Mouse (Mus musculus) layer of hippocampus, postnatal 25 days (tissue): ENCODE measurements around the gene Plxna4. TPM values are rescaled to one million over a fixed set of nuclear protein-coding genes. Genes with fewer than 3 reads are reported as not detected.

Experiments used
- DNase-seq, 2 experiments: peaks; one replicate each; pipeline ENCODE4 v3.0.0; 2022; ENCODE audit warnings: mixed read lengths in 2 of 2, low spot score in 1 of 2; ENCODE audit errors: extremely low spot score in 1 of 2
- total RNA-seq, 2 experiments: library from RNA; stranded (reverse); gene quantifications; 2 replicates each; pipeline ENCODE4 v1.2.3; 2021

Gene Plxna4
- total RNA-seq, 2 experiments from 2014 or later, result 114 to 132 TPM

- DNase-seq, result no peak
These were observed 230.5 kb downstream of the Plxna4 start for GRCm38 (mm10) chr6:32357497-32357896.

- no peak for DNase-seq
These were observed 232.4 kb downstream of the Plxna4 start for GRCm38 (mm10) chr6:32355559-32355958.

- DNase-seq, result no peak
These were observed 239.0 kb downstream of the Plxna4 start for GRCm38 (mm10) chr6:32348996-32349395.

GRCm38 (mm10) chr6:32348126-32348525 is 239.9 kb downstream of the Plxna4 start:
- no peak for DNase-seq

GRCm38 (mm10) chr6:32346015-32346414 is 242.0 kb downstream of the Plxna4 start:
- DNase-seq, result no peak

GRCm38 (mm10) chr6:32342727-32343126 is 245.3 kb downstream of the Plxna4 start:
- no peak for DNase-seq

- no peak for DNase-seq
These were observed 245.7 kb downstream of the Plxna4 start for GRCm38 (mm10) chr6:32342272-32342671.

- no peak for DNase-seq
These were observed 249.5 kb downstream of the Plxna4 start for GRCm38 (mm10) chr6:32338416-32338943.

GRCm38 (mm10) chr6:32331281-32331680 is 256.7 kb downstream of the Plxna4 start:
- no peak for DNase-seq

- DNase-seq, result no peak
These were observed 257.8 kb downstream of the Plxna4 start for GRCm38 (mm10) chr6:32330034-32330795.

- peak; percentile 66 to 72 for DNase-seq
These were observed 260.0 kb downstream of the Plxna4 start for GRCm38 (mm10) chr6:32328028-32328427.

GRCm38 (mm10) chr6:32327173-32327572 is 260.8 kb downstream of the Plxna4 start:
- no peak for DNase-seq

GRCm38 (mm10) chr6:32326406-32326805 is 261.6 kb downstream of the Plxna4 start:
- no peak for DNase-seq

- no peak for DNase-seq
These were observed 262.1 kb downstream of the Plxna4 start for GRCm38 (mm10) chr6:32325851-32326250.

- DNase-seq, result no peak
These were observed 266.8 kb downstream of the Plxna4 start for GRCm38 (mm10) chr6:32321187-32321586.

GRCm38 (mm10) chr6:32320254-32320653 is 267.7 kb downstream of the Plxna4 start:
- DNase-seq, result peak in 1 of 2 experiments; percentile 40

- no peak for DNase-seq
These were observed 270.5 kb downstream of the Plxna4 start for GRCm38 (mm10) chr6:32317470-32317869.

- no peak for DNase-seq
These were observed 273.0 kb downstream of the Plxna4 start for GRCm38 (mm10) chr6:32315011-32315450.

GRCm38 (mm10) chr6:32309147-32309546 is 278.8 kb downstream of the Plxna4 start:
- no peak for DNase-seq

GRCm38 (mm10) chr6:32300611-32301010 is 287.4 kb downstream of the Plxna4 start:
- DNase-seq, result no peak

GRCm38 (mm10) chr6:32281457-32281856 is 306.5 kb downstream of the Plxna4 start:
- DNase-seq, result no peak

GRCm38 (mm10) chr6:32280728-32281127 is 307.3 kb downstream of the Plxna4 start:
- DNase-seq, result no peak
